Mouse (Mus musculus) intestine, embryonic 15.5 days (tissue): ENCODE measurements at regions not wholly inside any gene's neighbourhood (a gene's known extent, or its start where the extent isn't known, plus 50 kb on each side); places are given as distances from the start of the nearest gene placed in this dataset.

Experiments used
- ATAC-seq: fragments of 200-750 bp; cut with Nextera tagmentation; 2 replicates; pipeline ENCODE4 v1.8.0; 2017; ENCODE audit warnings: moderate TSS enrichment, moderate library complexity
- H3K27ac ChIP-seq: fragments of 300-500 bp; sonication (generic); 2 replicates; pipeline ENCODE4 v1.5.1; 2015; ENCODE audit warnings: mild to moderate bottlenecking, inconsistent platforms
- H3K27me3 ChIP-seq: fragments of 300-500 bp; sonication (generic); replicated peaks from 2 replicates; pipeline ENCODE4 v1.6.1; 2015; ENCODE audit warnings: inconsistent platforms
- H3K36me3 ChIP-seq: fragments of 300-500 bp; sonication (generic); 2 replicates; pipeline ENCODE4 v1.6.1; 2015; ENCODE audit warnings: inconsistent platforms
- H3K4me1 ChIP-seq: fragments of 300-500 bp; sonication (generic); replicated peaks from 2 replicates; pipeline ENCODE4 v1.6.1; 2015; ENCODE audit warnings: inconsistent platforms
- H3K4me2 ChIP-seq: fragments of 300-500 bp; sonication (generic); replicated peaks from 2 replicates; pipeline ENCODE4 v1.6.1; 2015; ENCODE audit warnings: mild to moderate bottlenecking, inconsistent platforms
- H3K4me3 ChIP-seq: fragments of 300-500 bp; sonication (generic); replicated peaks from 2 replicates; pipeline ENCODE4 v1.5.1; 2015; ENCODE audit warnings: inconsistent platforms
- H3K9ac ChIP-seq: fragments of 300-500 bp; sonication (generic); 2 replicates; pipeline ENCODE4 v1.6.1; 2015; ENCODE audit warnings: inconsistent platforms
- H3K9me3 ChIP-seq: fragments of 300-500 bp; sonication (generic); 2 replicates; pipeline ENCODE4 v1.6.1; 2016; ENCODE audit warnings: inconsistent platforms
- WGBS: fragments of 180-500 bp; shearing (Covaris S2); methylation state at CpG from one replicate; pipeline ENCODE4 v1.1.7; 2015; 5-methylcytosine and 5-hydroxymethylcytosine counted together

DNA sequence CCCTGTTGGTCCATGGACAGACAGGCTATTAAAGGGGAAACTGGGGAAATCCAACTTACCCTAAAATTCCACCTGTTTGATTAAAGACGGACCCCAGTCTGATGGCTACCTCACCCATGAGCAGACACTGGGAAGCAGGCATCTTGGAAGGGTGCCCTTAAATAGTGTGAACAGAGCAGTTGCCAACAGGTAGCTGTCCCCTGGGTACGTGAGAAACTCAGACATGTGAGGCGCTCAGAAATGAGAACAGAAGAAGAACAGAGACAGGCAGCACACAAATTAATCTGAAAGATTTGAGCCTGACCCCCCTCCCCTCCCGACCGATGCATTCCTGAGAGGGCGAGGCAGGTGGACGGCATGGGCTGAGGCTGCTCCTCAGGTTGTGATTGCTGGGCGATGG lies 135.7 kb upstream of the Azi2 start:
- H3K36me3 ChIP-seq, result no peaks in the 10 kb centered on the region
- no peak for ATAC-seq
- H3K4me1 ChIP-seq, result no peaks in the 10 kb centered on the region
- no peak overlapping the region for H3K4me2 ChIP-seq
- H3K9ac ChIP-seq, result no peak overlapping the region
- no peak overlapping the region for H3K27ac ChIP-seq
- whole genome bisulfite sequencing, result 89% methylated on average over 8 of the region's 8 CpGs
- H3K4me3 ChIP-seq, result no peak overlapping the region
- no peaks in the 10 kb centered on the region for H3K9me3 ChIP-seq
- no peaks in the 10 kb centered on the region for H3K27me3 ChIP-seq

DNA sequence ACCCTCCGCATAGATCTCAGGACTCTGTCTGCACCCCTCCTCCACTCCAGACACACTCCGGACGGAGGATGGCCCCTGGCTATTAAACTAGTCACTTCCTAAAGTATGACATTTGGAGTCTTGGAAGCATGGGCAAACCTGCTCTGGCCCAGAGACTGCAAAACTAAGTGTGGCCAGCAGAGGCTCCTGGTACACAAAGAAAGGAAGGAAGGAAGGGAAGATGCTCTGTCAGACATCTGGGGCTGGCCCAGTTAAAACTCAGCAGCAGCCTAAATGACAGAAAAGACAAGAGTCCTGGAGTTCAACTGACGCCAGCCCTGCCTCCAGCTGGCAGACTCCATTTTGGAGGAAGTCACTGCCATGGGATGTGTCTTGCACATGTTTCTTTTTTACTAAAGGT lies 137.3 kb upstream of the Azi2 start:
- 44% methylated on average over 4 of the region's 4 CpGs for WGBS
- no peak overlapping the region for H3K27ac ChIP-seq

DNA sequence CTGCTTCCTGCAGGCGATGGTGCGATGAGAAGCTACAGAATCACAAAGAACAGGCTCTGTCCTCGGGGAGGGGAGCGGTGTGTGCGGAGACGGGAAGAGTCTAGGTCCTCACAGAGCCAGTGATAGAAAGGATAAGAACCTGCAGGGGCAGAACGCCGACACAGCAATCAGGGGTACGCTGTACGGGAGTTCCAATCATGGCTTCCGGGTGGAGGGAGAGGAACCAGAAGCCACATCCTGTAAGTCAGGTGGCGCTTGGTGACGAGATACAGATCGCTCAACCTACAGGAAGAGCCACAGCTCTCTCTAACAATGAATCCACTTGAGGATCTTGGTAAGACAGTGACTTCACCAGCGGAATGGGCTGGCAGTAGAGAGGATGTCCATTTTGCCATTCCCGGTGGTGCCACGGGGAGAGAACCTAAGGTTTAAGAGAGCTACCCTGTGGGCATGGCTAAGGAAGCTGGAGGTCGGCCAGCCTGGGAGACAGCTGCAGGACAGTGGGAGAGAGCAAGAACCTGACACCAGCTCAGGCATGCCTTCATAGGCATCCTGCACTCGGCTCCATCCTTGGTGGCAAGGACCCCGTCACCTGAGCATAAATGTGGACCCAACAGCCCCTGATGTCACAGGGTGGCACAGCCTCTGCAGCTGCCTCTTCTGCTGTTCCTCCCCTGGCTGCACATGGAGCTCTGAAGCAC lies 137.9 kb upstream of the Azi2 start:
- no peak for ATAC-seq
- H3K27ac ChIP-seq, result no peak overlapping the region
- H3K36me3 ChIP-seq, result no peaks in the 10 kb centered on the region
- H3K4me3 ChIP-seq, result no peak overlapping the region
- no peak overlapping the region for H3K9ac ChIP-seq
- no peak overlapping the region for H3K4me2 ChIP-seq
- H3K4me1 ChIP-seq, result no peaks in the 10 kb centered on the region
- H3K27me3 ChIP-seq, result no peaks in the 10 kb centered on the region
- no peaks in the 10 kb centered on the region for H3K9me3 ChIP-seq
- WGBS, result 74% methylated on average over 20 of the region's 20 CpGs

More for the DNA sequence above, 137.3 kb upstream of the Azi2 start:
- no peaks in the 10 kb centered on the region for H3K36me3 ChIP-seq
- H3K4me3 ChIP-seq, result no peak overlapping the region
- H3K4me1 ChIP-seq, result no peaks in the 10 kb centered on the region
- H3K4me2 ChIP-seq, result no peak overlapping the region
- H3K9me3 ChIP-seq, result no peaks in the 10 kb centered on the region
- peak; percentile 31; the same call in 1 of the 2 replicates for ATAC-seq
- no peak overlapping the region for H3K9ac ChIP-seq
- H3K27me3 ChIP-seq, result no peaks in the 10 kb centered on the region

DNA sequence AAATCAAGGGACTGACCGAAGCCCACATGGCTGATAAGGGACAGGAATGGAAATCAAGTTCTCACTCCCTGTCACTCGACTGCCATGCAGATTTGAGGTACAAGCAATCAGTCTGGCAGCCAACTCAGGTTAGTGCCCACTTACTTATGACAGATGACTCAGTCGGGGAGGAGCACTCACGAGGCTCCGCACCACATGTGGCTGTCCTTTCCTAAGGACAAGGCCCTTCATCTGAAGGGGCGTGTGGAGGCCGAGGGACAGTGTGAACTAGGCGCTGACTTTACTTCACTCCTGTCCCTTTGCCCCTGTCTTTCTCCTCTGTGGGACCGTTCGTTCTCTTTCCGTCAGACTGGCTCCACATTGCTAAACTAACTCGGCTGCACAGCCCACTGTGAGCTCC lies 139.7 kb upstream of the Azi2 start:
- Histone ChIP-seq H3K27me3 (no peaks in the 10 kb centered on the region), H3K9me3 (no peaks in the 10 kb centered on the region), H3K27ac (no peak overlapping the region), H3K9ac (no peak overlapping the region), H3K4me1 (no peaks in the 10 kb centered on the region), H3K4me2 (no peak overlapping the region), H3K36me3 (no peaks in the 10 kb centered on the region), H3K4me3 (no peak overlapping the region)
- WGBS, result 84% methylated on average over 12 of the region's 12 CpGs
- no peak for ATAC-seq

DNA sequence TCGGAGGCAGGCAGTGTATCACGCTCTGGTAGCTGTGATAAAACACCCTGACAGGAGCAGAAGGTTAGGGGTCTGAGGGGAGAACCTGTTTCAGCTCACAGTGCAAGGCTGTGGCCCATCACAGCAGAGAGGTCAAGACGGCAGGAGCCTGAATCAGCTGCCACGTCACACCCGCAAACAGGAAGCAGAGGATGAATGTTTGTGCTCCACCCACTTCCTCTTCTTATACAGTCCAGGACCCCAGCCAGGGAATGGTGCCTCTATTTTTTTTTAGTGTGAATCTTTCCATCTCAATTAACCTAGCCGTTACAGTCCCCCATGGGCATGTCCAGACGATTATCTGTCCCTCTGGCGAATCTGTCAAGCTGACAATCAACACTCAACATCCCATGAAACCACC lies 143.8 kb upstream of the Azi2 start:
- Histone ChIP-seq H3K36me3 (no peaks in the 10 kb centered on the region), H3K4me2 (no peak overlapping the region), H3K9me3 (no peaks in the 10 kb centered on the region), H3K9ac (no peak overlapping the region), H3K27me3 (no peaks in the 10 kb centered on the region), H3K4me3 (no peak overlapping the region), H3K27ac (no peak overlapping the region), H3K4me1 (no peaks in the 10 kb centered on the region)
- 65% methylated on average over 8 of the region's 8 CpGs for WGBS
- no peak for ATAC-seq

DNA sequence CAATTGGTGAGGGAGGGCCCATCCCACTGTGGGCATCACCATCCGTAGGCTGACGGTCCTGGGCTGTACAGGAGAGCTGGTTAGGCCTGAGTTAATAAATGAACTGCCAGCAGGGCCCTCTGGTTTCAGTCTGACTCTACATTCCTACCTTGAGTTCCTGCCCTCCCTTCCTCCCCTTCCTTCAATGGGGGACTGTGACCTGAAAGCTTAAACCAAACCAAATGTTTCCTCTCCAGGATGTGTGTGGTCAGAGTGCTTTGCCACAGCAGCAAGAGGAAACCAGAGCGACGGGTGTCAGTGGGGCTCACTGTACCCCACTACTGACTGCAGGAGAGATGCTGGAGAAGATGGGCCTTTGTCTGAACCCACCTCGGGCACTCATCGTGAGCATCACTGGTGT lies 147.7 kb upstream of the Azi2 start:
- H3K27me3 ChIP-seq, result no peaks in the 10 kb centered on the region
- WGBS, result 61% methylated on average over 6 of the region's 6 CpGs
- H3K36me3 ChIP-seq, result no peaks in the 10 kb centered on the region
- H3K9ac ChIP-seq, result no peak overlapping the region
- no peak overlapping the region for H3K27ac ChIP-seq
- no peak overlapping the region for H3K4me2 ChIP-seq
- H3K4me3 ChIP-seq, result no peak overlapping the region
- H3K4me1 ChIP-seq, result no peaks in the 10 kb centered on the region
- ATAC-seq, result no peak
- no peaks in the 10 kb centered on the region for H3K9me3 ChIP-seq

DNA sequence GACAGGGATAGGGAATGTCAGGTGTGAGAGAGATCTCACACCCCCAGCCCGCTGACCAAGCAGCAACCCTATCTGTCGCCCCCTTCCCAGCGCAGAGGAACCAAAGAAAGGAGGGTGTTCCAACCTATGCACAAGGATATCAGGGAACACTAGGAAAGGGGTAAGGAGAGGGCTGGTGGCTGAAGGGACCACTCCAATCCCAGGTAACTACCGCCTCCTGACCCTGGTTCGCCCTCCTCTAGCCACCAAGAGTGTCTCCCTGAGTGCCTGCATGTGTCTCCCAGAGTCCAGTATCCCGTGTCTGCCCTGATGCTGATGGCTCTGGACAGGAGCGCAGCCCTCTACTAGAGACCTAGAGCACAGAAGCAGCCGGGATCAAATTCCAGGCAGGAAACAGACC lies 167.1 kb upstream of the Azi2 start:
- Histone ChIP-seq H3K4me3 (peak overlapping the region; percentile 58), H3K9ac (no peak overlapping the region), H3K36me3 (no peaks in the 10 kb centered on the region), H3K27ac (no peak overlapping the region), H3K4me1 (peaks cover 12% of the 10 kb centered on the region), H3K27me3 (peaks cover 27% of the 10 kb centered on the region), H3K9me3 (no peaks in the 10 kb centered on the region), H3K4me2 (peak overlapping the region; percentile 97)
- WGBS, result 28% methylated on average over 8 of the region's 8 CpGs
- ATAC-seq, result 0 out of 2 replicates have a peak, but pooled peaks have one; percentile 20

DNA sequence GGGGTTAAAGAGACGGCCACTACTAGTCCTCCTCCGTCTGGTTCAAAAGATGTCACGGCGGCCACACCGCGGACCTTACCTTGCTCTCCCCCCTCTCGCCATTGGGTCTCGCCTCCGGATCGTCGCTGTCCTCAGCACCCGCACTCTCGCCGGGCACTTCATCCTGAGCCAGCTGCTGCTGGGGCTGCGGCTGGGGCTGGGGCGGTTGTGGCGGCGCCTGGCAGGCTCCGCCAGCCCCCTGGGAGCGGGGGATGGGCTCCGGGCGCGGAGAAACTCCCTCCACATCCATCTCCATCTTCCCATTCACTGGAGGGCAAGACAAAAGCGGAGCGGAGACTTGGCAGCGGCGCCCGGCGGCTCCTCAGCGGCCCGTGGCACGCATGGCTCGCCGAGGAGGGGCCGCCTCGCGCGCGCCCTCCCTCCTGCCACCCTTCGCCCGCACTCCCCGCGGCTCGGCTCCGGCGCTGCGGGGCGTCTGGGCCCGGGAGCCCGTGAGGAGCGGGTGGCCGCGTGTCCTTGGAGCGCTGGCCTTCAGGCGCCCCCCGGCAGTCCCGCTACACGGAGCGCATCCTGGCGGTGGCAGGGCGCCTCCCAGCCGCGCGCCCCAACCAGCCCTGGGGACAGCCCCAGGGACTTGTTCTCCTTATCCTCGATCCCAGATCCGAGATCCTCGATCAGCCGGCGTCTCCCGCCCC lies 167.8 kb upstream of the Azi2 start:
- ATAC-seq, result peak; percentile 82
- H3K9ac ChIP-seq, result peak overlapping the region; percentile 50
- no peaks in the 10 kb centered on the region for H3K9me3 ChIP-seq
- 0% methylated on average over 66 of the region's 70 CpGs for WGBS
- peak overlapping the region; percentile 97 for H3K4me2 ChIP-seq
- H3K27ac ChIP-seq, result 0 out of 2 replicates have a peak overlapping the region, but pooled peaks have one; percentile 9
- peaks cover 12% of the 10 kb centered on the region for H3K4me1 ChIP-seq
- peaks cover 27% of the 10 kb centered on the region for H3K27me3 ChIP-seq
- peak overlapping the region; percentile 58 for H3K4me3 ChIP-seq
- H3K36me3 ChIP-seq, result no peaks in the 10 kb centered on the region

DNA sequence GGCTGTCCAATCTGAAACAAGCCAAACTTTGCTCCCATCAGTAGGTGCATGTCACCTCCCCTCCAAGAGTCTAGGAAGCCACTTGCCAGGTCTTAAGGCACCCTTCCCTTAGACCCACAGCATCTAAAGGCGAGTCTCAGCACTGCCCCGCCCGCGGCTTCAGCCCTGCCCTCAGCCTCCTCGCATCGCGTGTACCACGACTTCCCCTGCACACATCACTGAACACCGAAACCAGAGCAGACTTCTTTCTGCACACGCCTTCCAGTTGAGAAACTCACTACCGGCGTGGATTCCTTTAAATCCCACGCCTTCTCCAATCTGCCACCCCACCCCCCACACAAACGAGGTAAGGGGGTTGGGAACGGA lies 168.3 kb upstream of the Azi2 start:
- Histone ChIP-seq H3K27ac (0 out of 2 replicates have a peak overlapping the region, but pooled peaks have one; percentile 9), H3K9ac (peak overlapping the region; percentile 50; the same call in 1 of the 2 replicates), H3K36me3 (no peaks in the 10 kb centered on the region), H3K4me1 (peaks cover 12% of the 10 kb centered on the region), H3K27me3 (peaks cover 27% of the 10 kb centered on the region), H3K4me2 (peak overlapping the region; percentile 97), H3K9me3 (no peaks in the 10 kb centered on the region), H3K4me3 (peak overlapping the region; percentile 58)
- under 1% methylated on average over 15 of the region's 15 CpGs for whole genome bisulfite sequencing
- ATAC-seq, result peak; percentile 53

DNA sequence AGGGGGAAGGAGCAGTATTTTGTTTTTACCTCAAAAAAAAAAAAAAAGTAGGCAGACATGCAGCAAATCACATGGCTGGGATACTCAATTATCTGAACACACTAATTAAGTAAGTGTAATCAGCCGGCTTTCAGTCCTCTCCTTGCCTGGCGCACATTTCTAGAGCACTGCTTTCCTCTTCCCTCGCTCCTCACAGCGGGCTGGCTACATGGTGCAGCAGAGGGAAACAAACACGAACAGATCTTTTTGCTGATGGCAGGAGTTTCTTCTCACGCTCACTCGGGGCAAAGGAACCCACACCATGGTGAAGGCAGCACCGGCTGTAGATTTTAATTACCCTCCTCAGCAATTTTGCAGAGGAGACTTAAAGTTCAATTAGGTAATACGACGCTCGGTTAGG lies 169.7 kb upstream of the Azi2 start:
- Histone ChIP-seq H3K27ac (no peak overlapping the region), H3K4me1 (peaks cover 12% of the 10 kb centered on the region), H3K9ac (no peak overlapping the region), H3K9me3 (no peaks in the 10 kb centered on the region), H3K4me3 (no peak overlapping the region), H3K27me3 (peaks cover 27% of the 10 kb centered on the region), H3K4me2 (no peak overlapping the region), H3K36me3 (no peaks in the 10 kb centered on the region)
- ATAC-seq, result no peak
- 72% methylated on average over 11 of the region's 11 CpGs for WGBS

DNA sequence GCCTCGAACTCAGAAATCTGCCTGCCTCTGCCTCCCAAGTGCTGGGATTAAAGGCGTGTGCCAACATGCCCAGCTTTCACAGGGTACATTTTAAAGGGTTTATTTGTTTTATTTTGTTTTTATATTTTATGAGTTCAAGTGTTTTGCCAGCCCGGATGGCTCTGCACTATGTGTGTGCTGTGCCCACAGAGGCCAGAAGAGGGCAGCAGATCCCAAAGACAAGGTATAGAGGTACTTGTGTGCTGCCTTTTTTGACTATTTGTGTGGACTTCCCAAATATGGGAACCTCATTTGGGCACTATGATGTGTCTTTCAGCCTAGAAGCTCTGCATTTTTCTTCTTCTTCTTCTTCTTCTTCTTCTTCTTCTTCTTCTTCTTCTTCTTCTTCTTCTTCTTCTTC lies 176.4 kb upstream of the Azi2 start:
- 95% methylated on average over 3 of the region's 3 CpGs for WGBS
- H3K4me1 ChIP-seq, result 0 out of 2 replicates have a peak, but pooled peaks cover 3% of the 10 kb centered on the region
- no peak overlapping the region for H3K27ac ChIP-seq
- no peaks in the 10 kb centered on the region for H3K9me3 ChIP-seq
- H3K9ac ChIP-seq, result no peak overlapping the region
- no peak overlapping the region for H3K4me3 ChIP-seq
- H3K27me3 ChIP-seq, result no peaks in the 10 kb centered on the region
- H3K36me3 ChIP-seq, result no peaks in the 10 kb centered on the region
- H3K4me2 ChIP-seq, result no peak overlapping the region
- ATAC-seq, result no peak

DNA sequence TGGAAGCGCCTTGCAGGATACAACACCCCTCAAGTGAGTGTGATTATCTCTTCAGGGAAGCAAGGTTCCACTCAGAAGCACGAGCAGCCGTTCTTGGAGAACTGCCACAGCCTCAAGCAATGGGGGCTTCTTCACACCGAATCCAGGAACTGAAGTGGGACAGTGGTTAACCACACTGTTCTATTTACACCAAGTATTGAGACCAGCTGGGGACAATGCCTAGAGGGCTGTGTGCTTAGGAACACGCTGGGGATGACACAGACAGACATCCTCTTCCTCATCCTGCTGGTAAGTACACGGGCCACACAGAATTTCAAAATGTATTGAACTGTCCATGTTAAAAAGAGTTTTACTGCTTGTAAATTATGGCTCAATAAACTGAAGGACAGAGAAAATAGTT lies 177.0 kb upstream of the Azi2 start:
- 75% methylated on average over 6 of the region's 6 CpGs for WGBS
- Histone ChIP-seq H3K36me3 (no peaks in the 10 kb centered on the region), H3K9me3 (no peaks in the 10 kb centered on the region), H3K4me1 (0 out of 2 replicates have a peak, but pooled peaks cover 3% of the 10 kb centered on the region), H3K9ac (no peak overlapping the region), H3K27ac (no peak overlapping the region), H3K4me3 (no peak overlapping the region), H3K4me2 (no peak overlapping the region), H3K27me3 (no peaks in the 10 kb centered on the region)
- ATAC-seq, result no peak
